Mouse (Mus musculus): ENCODE data around the gene Scap.
A peak's percentile ranks its signal among the peaks of the same experiment; 100 is the strongest.
"Not testable (repeated sequence)": the region's sequence is repeated elsewhere in the genome, so short reads cannot be mapped to it uniquely, and the experiment has no call there.

Gene Scap

GRCm38 (mm10) chr9:110333135-110333895 lies at the start of gene Scap:
Scap (plus strand) TSS chr9:110333288.
- peak; percentile 96 to 99 for DNase-seq

DNA sequence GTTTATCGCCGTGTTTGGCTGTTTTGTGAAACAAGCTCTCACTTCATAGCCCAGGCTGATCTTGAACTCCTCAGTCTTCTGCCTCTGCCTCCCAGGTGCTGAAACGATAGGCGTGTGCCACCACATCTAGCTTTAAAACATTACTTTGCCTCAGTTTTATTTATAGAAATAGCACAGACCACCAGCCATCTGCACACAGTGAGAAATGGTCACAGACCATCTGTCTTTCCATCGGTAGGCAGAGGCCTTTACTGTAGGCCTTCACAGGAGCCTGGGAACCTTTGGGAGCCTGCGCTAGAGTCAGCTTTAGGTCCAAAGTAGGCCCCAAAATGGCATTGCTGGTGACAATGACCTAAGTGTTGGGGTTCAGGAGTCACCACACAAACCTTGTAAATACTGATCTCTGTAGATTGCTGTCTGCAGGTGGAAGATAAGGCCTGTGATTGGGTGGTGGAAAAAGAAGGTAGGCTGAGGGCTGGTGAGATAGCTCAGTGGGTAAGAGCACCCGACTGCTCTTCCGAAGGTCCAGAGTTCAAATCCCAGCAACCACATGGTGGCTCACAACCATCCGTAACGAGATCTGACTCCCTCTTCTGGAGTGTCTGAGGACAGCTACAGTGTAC lies 48.9 kb upstream of the Scap start:
- no peak for DNase-seq

GRCm38 (mm10) chr9:110287321-110287924 lies 45.7 kb upstream of the Scap start:
- DNase-seq: no peak

DNA sequence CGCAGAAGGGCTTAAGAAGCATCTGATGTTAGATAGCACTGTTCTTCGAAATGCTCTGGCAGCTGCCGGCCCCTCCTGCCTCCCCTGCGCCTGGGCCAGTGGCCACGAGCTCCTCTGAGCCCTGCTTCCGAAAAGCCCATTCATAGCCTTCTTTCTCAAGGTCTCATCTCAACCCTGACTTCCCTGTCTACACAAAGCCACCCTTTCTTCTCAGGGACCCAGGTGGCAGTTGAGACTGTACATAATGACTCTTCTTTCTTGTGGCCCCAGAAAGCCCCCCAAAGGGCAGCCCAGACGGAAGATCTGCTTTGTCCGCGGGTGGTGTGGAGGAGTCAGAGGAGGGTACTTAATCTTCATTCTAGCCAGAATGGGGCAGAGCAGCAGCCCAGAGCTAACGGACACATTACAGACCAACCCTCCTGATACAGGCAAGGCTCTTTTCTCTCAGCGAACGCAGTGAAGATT lies 39.8 kb upstream of the Scap start:
- DNase-seq: no peak

- no peak for DNase-seq
These were observed 39.1 kb upstream of the Scap start for GRCm38 (mm10) chr9:110293873-110294415.

GRCm38 (mm10) chr9:110294786-110295185 lies 38.3 kb upstream of the Scap start:
- DNase-seq: no peak

DNA sequence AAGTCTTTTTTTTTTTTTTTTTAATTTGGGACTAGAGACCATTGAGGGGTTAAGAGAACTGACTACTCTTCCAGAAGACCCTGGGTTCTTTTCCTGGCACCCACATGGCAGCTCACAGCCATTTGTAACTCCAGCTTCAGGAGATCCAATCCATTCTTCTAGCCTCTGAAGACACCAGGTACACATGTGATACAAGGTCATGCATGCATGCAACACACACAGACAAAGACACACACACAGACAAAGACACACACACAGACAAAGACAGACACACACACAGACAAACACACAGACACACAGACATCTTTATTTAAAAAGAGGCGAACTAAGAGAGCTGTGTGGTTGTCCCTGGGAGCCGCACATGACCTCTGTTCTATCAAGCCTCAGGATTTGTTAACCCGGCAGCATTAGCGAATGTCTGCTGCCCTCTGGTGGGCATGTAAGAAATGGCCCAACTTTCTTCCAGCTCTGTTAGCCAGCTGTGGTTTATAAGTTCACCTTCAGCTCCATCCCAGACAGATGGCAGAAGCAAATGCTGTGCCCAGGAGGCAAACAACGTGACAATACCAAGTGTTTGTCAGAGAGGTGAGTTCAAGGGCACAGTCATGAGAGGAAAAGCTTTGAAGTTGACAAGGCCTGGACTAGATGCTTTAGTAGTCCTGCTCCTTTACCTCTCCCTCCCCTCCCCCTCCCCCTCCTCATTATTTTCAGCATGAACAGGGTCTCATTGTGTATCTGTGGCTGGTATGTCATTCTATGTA lies 36.0 kb upstream of the Scap start:
- DNase-seq: peak; percentile 63 to 70

- peak in 1 of 2 experiments; percentile 50 for DNase-seq
These were observed 28.6 kb upstream of the Scap start for GRCm38 (mm10) chr9:110304516-110304915.

- peak; percentile 88 for DNase-seq
These were observed 28.0 kb upstream of the Scap start, which contains the start of gene Elp6 for GRCm38 (mm10) chr9:110304969-110305651. Elp6 (plus strand) TSS chr9:110305173.

DNA sequence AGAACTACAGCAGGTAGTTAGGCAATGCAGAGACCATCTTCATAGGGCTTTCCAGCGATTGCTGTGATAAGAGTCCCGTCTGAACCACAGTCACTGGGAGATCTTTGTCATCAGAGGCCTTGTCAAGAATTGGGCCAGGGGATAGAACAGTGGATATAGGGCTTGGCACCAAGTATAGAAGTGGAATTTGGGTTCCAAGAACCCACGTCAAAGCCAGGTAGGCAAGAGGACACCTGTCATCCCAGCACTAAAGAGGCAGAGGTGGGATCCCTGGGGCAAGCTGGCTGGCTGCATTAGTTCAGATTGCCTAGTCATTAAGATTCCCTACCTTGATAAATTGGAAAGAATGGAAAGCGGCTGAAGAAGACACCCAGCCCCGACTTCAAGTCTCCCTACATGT lies 26.7 kb upstream of the Scap start:
- DNase-seq: no peak

- no peak for DNase-seq
These were observed 18.4 kb upstream of the Scap start for GRCm38 (mm10) chr9:110314706-110315105.

DNA sequence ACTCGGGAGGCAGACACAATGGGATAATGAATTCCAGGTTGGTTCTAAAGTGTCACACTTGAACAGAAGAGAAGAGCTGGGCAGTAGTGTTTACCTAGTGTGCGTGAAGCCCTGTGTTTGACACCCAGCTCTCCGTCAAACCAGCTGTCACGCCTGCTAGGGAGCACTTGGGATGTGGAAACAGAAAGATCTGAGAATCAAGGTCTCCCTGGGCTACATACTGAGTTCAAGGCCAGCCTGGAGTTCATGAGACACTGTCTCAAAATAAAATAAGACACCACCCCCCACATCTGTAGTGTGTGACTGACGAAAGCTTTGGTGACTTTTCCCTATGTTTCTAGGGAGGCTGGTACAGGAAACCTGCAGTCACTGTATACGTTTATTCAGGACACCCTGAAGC lies 17.7 kb upstream of the Scap start:
- DNase-seq: no peak

GRCm38 (mm10) chr9:110315904-110316303 lies 17.2 kb upstream of the Scap start:
- DNase-seq: no peak

DNA sequence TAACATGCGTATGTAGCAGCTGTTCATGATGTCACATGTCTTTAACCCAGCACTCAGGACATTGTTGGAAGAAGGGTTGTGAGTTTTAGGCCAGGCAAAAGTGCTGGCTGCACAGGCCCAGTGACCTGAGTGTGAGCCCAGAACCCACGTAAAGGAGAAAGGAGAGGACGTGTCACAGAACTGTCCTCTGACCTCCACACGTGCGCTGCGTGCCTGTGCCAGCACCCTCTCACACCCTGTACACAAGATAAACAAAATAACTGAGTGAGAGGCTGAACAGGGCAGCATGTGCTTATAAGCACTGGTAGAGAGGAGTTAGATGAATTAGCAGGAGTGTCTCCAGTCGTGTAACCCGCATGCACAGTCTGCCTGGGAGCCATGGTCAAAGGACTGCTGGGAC lies 16.6 kb upstream of the Scap start:
- DNase-seq: no peak

DNA sequence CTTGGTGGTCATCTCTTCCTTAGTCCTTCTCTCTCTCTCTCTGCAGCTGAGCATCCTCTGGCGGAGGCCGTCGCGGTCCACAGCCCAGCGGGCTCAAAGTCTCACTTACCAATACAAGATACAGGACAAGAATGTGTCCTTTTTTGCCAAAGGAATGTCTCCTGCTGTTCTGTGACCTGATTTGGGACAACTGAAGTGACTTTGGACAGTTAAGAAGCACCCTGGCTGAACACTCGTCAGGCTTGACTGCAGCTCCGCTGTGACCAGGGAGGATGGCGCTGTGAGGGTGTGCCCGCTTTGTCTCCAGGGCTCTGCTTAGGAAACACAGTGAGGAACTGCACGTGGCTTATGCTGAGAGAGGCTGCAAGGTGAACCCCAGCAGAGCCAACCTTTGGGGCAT lies 12.3 kb upstream of the Scap start:
- no peak for DNase-seq

GRCm38 (mm10) chr9:110322972-110323371 lies 10.1 kb upstream of the Scap start:
- no peak for DNase-seq

- no peak for DNase-seq
These were observed 8.9 kb upstream of the Scap start for GRCm38 (mm10) chr9:110324181-110324580.

DNA sequence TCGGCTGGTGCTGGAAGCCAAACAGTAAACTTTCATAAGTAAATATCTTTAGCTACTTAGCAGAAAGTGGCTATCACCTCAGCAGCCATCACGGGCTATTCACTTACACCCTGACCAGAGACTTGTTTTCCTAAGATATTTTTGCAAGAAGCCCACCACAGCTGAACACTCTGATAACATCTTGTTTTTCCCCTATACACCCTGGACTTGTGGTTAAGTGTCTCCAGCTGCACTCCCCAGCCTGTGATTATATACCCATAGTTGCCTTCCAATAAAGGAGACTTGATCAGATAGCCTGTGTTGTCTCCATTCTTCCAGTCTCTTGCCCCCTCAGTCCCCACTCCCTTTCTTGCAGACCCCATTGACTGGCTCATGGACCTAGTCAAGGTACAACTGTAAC lies 4.9 kb upstream of the Scap start:
- DNase-seq: no peak

GRCm38 (mm10) chr9:110328946-110329630 lies 4.0 kb upstream of the Scap start:
- peak in 1 of 2 experiments; percentile 13 for DNase-seq

GRCm38 (mm10) chr9:110329655-110330054 lies 3.4 kb upstream of the Scap start:
- peak; percentile 45 to 58 for DNase-seq

- DNase-seq: no peak
These were observed 2.7 kb upstream of the Scap start for GRCm38 (mm10) chr9:110330341-110330740.

DNA sequence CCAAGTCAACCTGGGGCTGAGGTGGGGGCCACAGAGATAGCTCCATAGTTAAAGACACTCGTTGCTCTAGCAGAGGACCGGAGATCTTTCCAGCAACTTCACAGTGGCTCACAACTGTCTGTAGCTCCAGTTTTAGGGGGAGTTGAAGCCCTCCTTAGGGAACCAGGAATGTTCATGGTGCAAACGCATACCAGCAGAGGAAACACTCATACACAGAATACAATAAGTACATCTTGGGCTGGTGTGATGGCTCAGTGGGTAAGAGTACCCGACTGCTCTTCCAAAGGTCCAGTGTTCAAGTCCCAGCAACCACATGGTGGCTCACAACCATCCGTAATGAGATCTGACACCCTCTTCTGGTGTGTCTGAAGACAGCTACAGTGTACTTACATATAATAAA lies 2.2 kb upstream of the Scap start:
- not testable (repeated sequence) for DNase-seq

Data from thymus, postnatal 36 days (tissue).